Mouse (Mus musculus): ENCODE measurements around the gene Alox12b. TPM values are rescaled to one million over a fixed set of nuclear protein-coding genes. Genes with fewer than 3 reads are reported as not detected.

The Alox12b gene
- polyA plus RNA-seq, 1 experiment: 0.59 TPM

GRCm38 (mm10) chr11:69185031-69185430 is 28.2 kb downstream of the Alox12b start:
- Histone ChIP-seq H3K4me1 (ENCODE audit: control insufficient read depth, insufficient read depth, low read length) (no peaks in the 10 kb centered on the region), H3K4me3 (replicated peaks; ENCODE audit: insufficient read depth, low read depth, low read length) (no peak overlapping the region), H3K27ac (ENCODE audit: insufficient read depth, low read length) (no peak overlapping the region), H3K27me3 (ENCODE audit: control insufficient read depth, insufficient read depth, low read length) (no peaks in the 10 kb centered on the region)
- 37% methylated on average over 5 of the region's 5 CpGs for WGBS
- DNase-seq: no peak
- TF ChIP-seq POLR2A (IDR thresholded peaks at IDR 0.05; ENCODE audit: borderline replicate concordance, insufficient read depth, low read length) (no peak), CTCF (IDR thresholded peaks at IDR 0.05; ENCODE audit: borderline replicate concordance, insufficient read depth, low read depth, low read length) (no peak)

GRCm38 (mm10) chr11:69185936-69186335 is 29.1 kb downstream of the Alox12b start:
- H3K4me3 ChIP-seq (replicated peaks; ENCODE audit: insufficient read depth, low read depth, low read length): no peak overlapping the region
- no peak for DNase-seq
- H3K27me3 ChIP-seq (ENCODE audit: control insufficient read depth, insufficient read depth, low read length): no peaks in the 10 kb centered on the region
- TF ChIP-seq POLR2A (IDR thresholded peaks at IDR 0.05; ENCODE audit: borderline replicate concordance, insufficient read depth, low read length) (no peak), CTCF (IDR thresholded peaks at IDR 0.05; ENCODE audit: borderline replicate concordance, insufficient read depth, low read depth, low read length) (no peak)
- H3K27ac ChIP-seq (ENCODE audit: insufficient read depth, low read length): no peak overlapping the region
- H3K4me1 ChIP-seq (ENCODE audit: control insufficient read depth, insufficient read depth, low read length): no peaks in the 10 kb centered on the region
- 83% methylated on average over 6 of the region's 6 CpGs for WGBS

DNA sequence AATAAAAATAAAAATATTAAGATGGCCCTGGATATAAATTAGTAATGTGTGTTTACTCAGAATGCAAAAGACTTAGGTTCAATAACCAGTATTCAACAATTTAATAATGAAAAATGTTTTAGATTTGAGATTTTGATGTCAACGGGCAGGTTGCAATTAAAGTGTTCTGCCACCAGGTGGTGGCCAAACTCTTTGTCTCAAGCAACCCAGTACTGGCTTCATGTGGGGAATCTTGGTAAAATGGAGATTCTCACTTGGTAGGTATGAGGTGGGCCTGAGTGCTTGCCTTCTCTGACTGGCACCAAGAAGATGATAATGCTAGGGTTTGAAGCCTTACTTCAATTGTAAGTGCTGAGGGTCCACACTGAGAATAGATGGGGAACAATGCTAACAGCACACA is 36.1 kb downstream of the Alox12b start:
- no peaks in the 10 kb centered on the region for H3K27me3 ChIP-seq (ENCODE audit: control insufficient read depth, insufficient read depth, low read length)
- no peak overlapping the region for H3K4me3 ChIP-seq (replicated peaks; ENCODE audit: insufficient read depth, low read depth, low read length)
- peak; percentile 88 for TF ChIP-seq CTCF (IDR thresholded peaks at IDR 0.05; ENCODE audit: borderline replicate concordance, insufficient read depth, low read depth, low read length)
- TF ChIP-seq POLR2A (IDR thresholded peaks at IDR 0.05; ENCODE audit: borderline replicate concordance, insufficient read depth, low read length): no peak
- H3K27ac ChIP-seq (ENCODE audit: insufficient read depth, low read length): no peak overlapping the region
- WGBS: 4% methylated on average over 1 of the region's 1 CpGs
- no peaks in the 10 kb centered on the region for H3K4me1 ChIP-seq (ENCODE audit: control insufficient read depth, insufficient read depth, low read length)
- peak; percentile 44 to 52 for DNase-seq

GRCm38 (mm10) chr11:69196766-69197165 is 40.0 kb downstream of the Alox12b start:
- WGBS: 4% methylated on average over 5 of the region's 5 CpGs
- Histone ChIP-seq H3K27me3 (ENCODE audit: control insufficient read depth, insufficient read depth, low read length) (no peaks in the 10 kb centered on the region), H3K4me1 (ENCODE audit: control insufficient read depth, insufficient read depth, low read length) (no peaks in the 10 kb centered on the region), H3K4me3 (replicated peaks; ENCODE audit: insufficient read depth, low read depth, low read length) (peak overlapping the region; percentile 53), H3K27ac (ENCODE audit: insufficient read depth, low read length) (no peak overlapping the region)
- DNase-seq: peak in 1 of 2 experiments; percentile 68
- TF ChIP-seq POLR2A (IDR thresholded peaks at IDR 0.05; ENCODE audit: borderline replicate concordance, insufficient read depth, low read length): no peak
- peak; percentile 58 for TF ChIP-seq CTCF (IDR thresholded peaks at IDR 0.05; ENCODE audit: borderline replicate concordance, insufficient read depth, low read depth, low read length)

- TF ChIP-seq CTCF (IDR thresholded peaks at IDR 0.05; ENCODE audit: borderline replicate concordance, insufficient read depth, low read depth, low read length): no peak
- TF ChIP-seq POLR2A (IDR thresholded peaks at IDR 0.05; ENCODE audit: borderline replicate concordance, insufficient read depth, low read length): no peak
- WGBS: 1% methylated on average over 14 of the region's 14 CpGs
- peak overlapping the region; percentile 53 for H3K4me3 ChIP-seq (replicated peaks; ENCODE audit: insufficient read depth, low read depth, low read length)
- no peak overlapping the region for H3K27ac ChIP-seq (ENCODE audit: insufficient read depth, low read length)
- H3K4me1 ChIP-seq (ENCODE audit: control insufficient read depth, insufficient read depth, low read length): no peaks in the 10 kb centered on the region
- H3K27me3 ChIP-seq (ENCODE audit: control insufficient read depth, insufficient read depth, low read length): no peaks in the 10 kb centered on the region
- peak in 1 of 2 experiments; percentile 24 for DNase-seq
Observed at GRCm38 (mm10) chr11:69197194-69197593, 40.4 kb downstream of the Alox12b start.

GRCm38 (mm10) chr11:69197743-69198142 is 41.0 kb downstream of the Alox12b start, which contains the start of gene Alox8:
Gene Alox8 (minus strand): TSS chr11:69197843.
- Histone ChIP-seq H3K27me3 (ENCODE audit: control insufficient read depth, insufficient read depth, low read length) (no peaks in the 10 kb centered on the region), H3K27ac (ENCODE audit: insufficient read depth, low read length) (no peak within 1 kb of the TSS), H3K4me1 (ENCODE audit: control insufficient read depth, insufficient read depth, low read length) (no peaks in the 10 kb centered on the region), H3K4me3 (replicated peaks; ENCODE audit: insufficient read depth, low read depth, low read length) (peak within 1 kb of the TSS; percentile 53)
- no peak for TF ChIP-seq POLR2A (IDR thresholded peaks at IDR 0.05; ENCODE audit: borderline replicate concordance, insufficient read depth, low read length)
- TF ChIP-seq CTCF (IDR thresholded peaks at IDR 0.05; ENCODE audit: borderline replicate concordance, insufficient read depth, low read depth, low read length): no peak
- WGBS: 38% methylated on average over 6 of the region's 6 CpGs
- no peak for DNase-seq

GRCm38 (mm10) chr11:69199251-69199650 is 42.5 kb downstream of the Alox12b start:
- WGBS: 93% methylated on average over 1 of the region's 1 CpGs
- H3K27me3 ChIP-seq (ENCODE audit: control insufficient read depth, insufficient read depth, low read length): no peaks in the 10 kb centered on the region
- no peaks in the 10 kb centered on the region for H3K4me1 ChIP-seq (ENCODE audit: control insufficient read depth, insufficient read depth, low read length)
- H3K27ac ChIP-seq (ENCODE audit: insufficient read depth, low read length): no peak overlapping the region
- TF ChIP-seq POLR2A (IDR thresholded peaks at IDR 0.05; ENCODE audit: borderline replicate concordance, insufficient read depth, low read length): no peak
- no peak for TF ChIP-seq CTCF (IDR thresholded peaks at IDR 0.05; ENCODE audit: borderline replicate concordance, insufficient read depth, low read depth, low read length)
- H3K4me3 ChIP-seq (replicated peaks; ENCODE audit: insufficient read depth, low read depth, low read length): no peak overlapping the region
- DNase-seq: no peak

GRCm38 (mm10) chr11:69200231-69200630 is 43.4 kb downstream of the Alox12b start:
- no peaks in the 10 kb centered on the region for H3K27me3 ChIP-seq (ENCODE audit: control insufficient read depth, insufficient read depth, low read length)
- TF ChIP-seq CTCF (IDR thresholded peaks at IDR 0.05; ENCODE audit: borderline replicate concordance, insufficient read depth, low read depth, low read length): no peak
- TF ChIP-seq POLR2A (IDR thresholded peaks at IDR 0.05; ENCODE audit: borderline replicate concordance, insufficient read depth, low read length): no peak
- no peak overlapping the region for H3K4me3 ChIP-seq (replicated peaks; ENCODE audit: insufficient read depth, low read depth, low read length)
- WGBS: 91% methylated on average over 6 of the region's 6 CpGs
- no peaks in the 10 kb centered on the region for H3K4me1 ChIP-seq (ENCODE audit: control insufficient read depth, insufficient read depth, low read length)
- H3K27ac ChIP-seq (ENCODE audit: insufficient read depth, low read length): no peak overlapping the region
- no peak for DNase-seq

Measured in cerebellum, adult 2 months (tissue).